Mouse (Mus musculus) heart, adult 9 months (tissue): ENCODE results near the gene Olah.

Source experiments
- DNase-seq, 2 experiments: peaks; one replicate each; pipeline ENCODE4 v3.0.0; 2022; ENCODE audit warnings: low spot score in 2 of 2

Olah gene

GRCm38 (mm10) chr2:3348919-3349318, 48.1 kb downstream of the Olah start:
- DNase-seq = no peak

DNA sequence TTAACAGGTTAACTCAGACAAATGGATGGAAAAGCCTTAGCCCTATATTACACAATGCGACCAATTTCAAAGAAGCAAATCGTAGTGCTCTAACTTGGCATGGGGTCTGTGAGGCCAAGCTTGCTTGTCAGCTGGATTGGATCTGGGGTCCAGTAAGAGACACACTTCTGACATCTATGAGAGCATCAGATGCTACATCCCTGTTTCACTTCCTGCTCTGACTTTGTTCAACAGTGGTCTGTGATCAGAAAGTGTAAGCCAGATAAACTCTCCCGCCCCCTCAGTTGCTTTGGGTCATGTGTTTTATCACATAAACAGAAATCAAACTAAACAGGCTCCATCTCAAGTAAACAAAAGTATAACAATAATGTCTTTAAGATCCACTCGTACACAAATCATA, 48.6 kb downstream of the Olah start:
- DNase-seq = no peak

GRCm38 (mm10) chr2:3335611-3336301, 61.3 kb downstream of the Olah start, which contains the start of gene Acbd7:
Gene Acbd7 (plus strand): TSS chr2:3336168.
- peak; percentile 13 to 27 for DNase-seq

- DNase-seq = no peak
These were observed 63.2 kb downstream of the Olah start for GRCm38 (mm10) chr2:3333761-3334160.

DNA sequence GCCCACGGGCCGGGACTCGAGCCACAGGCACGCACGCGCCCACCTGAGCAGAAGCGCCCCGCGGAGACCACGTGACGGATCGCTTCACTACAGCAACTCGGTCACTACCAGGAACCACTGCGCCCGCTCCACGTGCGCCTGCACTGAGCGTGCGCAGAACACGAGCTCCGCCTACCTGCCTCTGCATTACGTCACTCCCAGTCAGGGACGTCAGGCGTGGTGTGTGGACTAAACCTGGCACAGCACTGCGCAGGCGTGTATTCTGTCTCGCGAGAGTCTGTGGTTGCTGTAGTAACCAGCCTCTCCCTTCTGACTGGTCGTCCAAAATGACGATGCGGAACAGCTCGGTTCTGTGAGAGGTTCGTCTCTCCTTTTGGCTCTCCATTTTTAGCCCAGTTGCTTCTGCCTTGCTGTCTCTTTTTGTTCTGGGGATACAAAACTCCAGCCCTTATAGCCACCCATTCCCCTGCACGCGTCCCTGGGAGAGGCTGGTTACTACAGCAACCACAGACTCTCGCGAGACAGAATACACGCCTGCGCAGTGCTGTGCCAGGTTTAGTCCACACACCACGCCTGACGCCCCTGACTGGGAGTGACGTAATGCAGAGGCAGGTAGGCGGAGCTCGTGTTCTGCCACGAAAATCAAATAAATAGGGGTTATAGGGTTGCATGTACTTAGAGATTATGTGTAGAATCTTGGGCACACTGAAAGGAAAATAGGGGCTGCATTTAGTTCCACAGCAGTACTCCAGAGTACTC, 64.3 kb downstream of the Olah start, which contains the start of gene Rpp38:
Gene Rpp38 (minus strand): TSS at position 160 of the 759 bp plus-strand sequence.
- peak; percentile 99 to 100 for DNase-seq

- no peak for DNase-seq
These were observed 65.0 kb downstream of the Olah start for GRCm38 (mm10) chr2:3332056-3332455.

DNA sequence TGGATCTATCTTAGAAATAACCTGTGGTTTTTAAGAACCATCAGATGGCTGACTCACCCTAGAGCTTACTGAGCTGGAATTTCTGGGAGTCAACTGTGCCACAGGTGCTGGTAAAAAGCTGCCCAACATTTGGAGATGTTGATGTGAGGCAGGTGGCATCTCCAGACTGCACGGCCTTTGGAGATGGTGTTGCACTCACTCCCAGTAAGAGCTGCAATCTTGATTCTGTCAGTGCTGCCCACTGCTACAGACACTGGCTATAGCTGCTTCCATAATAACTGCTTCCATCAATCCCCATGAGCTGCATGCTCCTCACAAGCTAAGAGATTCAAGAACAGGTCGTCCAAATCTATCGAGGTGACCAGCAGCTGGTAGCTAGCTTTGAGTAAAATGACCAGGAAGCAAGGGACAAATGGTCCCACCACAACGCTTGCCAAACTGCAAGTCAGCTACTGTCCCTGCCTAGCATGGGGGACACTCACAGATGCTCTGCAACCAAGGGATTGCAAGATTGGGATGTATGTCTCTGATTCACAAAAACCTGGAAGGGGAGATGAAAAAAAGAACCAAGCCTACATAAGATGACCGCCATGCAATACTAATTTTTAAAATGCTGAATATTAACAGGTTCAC, 65.8 kb downstream of the Olah start:
- no peak for DNase-seq

DNA sequence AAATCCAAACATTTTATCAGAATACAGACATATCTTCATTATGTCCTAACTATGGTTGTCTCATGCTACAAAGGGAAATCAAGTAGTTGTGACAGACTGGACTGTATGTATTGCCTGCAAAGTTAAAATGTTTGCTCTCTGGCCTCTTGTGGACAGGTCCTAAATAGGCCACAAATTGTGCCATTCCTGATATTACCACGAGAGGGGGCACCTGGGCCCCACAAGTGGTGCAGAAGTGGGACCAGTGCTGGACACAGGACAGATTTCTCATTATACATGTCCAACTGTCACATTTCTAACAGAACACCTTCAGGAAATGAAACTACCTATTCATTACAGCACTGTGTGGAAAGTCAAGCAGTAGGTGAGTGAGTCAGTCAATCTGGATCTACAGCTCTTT, 69.7 kb downstream of the Olah start:
- DNase-seq = peak; percentile 20 to 62

DNA sequence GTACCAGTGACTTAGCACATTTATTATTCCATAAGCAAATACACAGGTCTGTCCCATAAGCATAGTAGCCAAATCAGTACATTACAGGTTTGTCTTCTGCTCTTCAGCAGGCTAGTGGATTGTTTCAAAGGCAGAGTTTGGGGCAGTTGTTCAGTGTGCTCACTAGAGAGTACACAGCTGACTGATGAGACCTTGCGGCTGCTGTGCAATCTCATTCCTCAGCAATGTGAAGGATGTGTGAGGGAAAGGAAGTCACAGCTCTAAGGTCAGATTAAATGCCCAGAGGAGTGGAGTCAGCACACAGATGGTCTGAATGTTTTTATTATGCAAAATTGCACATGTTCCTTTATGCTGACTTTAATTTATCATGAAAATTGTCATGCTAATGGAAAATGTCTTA, 70.5 kb downstream of the Olah start:
- no peak for DNase-seq

- DNase-seq = no peak
These were observed 72.5 kb downstream of the Olah start for GRCm38 (mm10) chr2:3324381-3325130.

GRCm38 (mm10) chr2:3323132-3323531, 73.9 kb downstream of the Olah start:
- no peak for DNase-seq

DNA sequence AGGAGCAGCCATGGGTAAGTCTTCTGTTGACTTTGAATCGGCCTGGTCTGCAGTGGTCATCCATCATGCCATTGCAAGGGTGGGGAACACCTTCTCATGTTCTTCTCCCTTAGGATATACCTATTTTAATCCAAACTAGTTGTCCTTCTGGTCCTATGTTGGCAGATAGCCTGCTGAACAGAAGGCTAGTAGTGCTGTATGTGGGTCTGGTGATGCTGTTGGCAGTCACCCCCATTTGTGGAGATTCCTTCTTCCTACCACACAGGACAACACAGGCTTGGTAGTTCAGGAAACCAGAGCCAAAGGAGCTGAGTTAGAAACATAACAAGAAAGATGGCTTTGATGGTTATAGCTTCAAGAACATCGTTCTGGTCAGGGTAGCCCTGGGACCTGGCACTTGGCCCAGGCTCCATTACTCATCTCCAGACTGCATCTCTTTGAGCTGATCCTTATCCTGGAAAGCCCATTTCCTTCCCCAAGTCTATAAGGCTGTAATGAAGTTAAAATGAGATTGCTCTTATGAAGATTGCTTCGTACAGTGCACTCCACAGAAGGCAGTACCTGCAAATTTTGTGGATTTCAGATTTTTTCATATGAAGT, 91.5 kb downstream of the Olah start:
- no peak for DNase-seq

- DNase-seq = no peak
These were observed 101.2 kb downstream of the Olah start for GRCm38 (mm10) chr2:3295826-3296225.

- no peak for DNase-seq
These were observed 104.8 kb downstream of the Olah start for GRCm38 (mm10) chr2:3292170-3292569.
